Mouse (Mus musculus): ENCODE measurements at regions not wholly inside any gene's neighbourhood (a gene's known extent, or its start where the extent isn't known, plus 50 kb on each side); places are given as distances from the start of the nearest gene placed in this dataset.

DNA sequence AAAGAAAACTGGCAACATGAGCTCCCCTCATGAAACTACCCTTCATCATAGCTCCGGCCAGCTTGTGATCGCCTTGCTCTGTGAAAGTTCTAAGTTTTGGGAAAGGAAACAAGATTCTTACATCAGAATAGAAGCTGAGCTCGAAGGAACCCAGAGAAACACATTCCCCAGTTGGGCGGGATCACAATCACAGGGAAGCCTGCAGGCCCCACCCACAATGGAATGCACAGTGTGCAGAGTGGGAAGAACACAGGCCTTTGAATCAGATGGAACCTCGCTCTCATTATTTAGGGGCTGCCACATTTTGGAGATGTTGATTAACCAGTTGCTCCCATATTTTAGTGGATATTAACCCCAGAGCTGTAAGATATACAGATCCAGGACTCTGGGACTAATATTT lies 234.9 kb downstream of the Sox2 start:
- DNase-seq, result peak; percentile 49

DNA sequence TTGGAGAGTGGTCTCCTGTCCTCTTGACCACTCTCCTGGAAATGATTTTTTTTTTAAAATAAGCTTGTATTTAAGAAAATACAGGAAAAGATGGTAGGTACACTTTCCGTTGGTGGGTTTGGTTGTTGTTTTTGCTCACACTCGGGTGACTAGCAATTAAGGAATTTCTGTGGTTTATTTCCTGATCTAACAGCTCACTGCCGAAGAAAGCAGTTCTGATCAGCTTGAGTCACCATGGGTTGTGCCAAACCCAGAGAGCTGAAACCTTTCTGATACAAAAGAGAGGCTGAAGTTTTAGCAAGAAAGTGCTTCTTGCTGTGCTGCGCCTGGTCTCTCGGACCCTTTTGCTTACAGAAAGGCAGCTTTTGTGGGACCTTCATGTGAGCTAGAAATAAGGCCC lies 243.2 kb downstream of the Sox2 start:
- DNase-seq, result no peak

DNA sequence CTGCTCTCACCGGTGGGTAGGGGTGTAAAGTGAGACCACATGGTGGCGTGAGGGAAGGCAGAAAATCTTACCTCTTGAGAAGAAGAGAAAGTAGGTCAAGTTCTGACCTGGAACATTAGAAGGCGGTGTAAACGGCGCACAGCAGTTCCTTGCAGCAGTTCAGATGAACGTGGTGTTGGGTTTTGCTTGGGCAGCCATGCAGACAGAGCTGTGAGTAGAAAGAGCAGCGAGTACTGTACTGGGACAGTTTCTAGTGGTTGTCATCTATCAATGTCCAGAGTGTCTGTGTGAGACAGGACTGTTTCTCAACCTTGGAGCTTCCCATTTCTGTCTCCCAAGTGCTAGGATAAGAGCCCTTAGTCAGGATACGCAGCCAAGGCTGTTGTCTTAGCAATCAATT lies 252.9 kb downstream of the Sox2 start:
- DNase-seq, result no peak

DNA sequence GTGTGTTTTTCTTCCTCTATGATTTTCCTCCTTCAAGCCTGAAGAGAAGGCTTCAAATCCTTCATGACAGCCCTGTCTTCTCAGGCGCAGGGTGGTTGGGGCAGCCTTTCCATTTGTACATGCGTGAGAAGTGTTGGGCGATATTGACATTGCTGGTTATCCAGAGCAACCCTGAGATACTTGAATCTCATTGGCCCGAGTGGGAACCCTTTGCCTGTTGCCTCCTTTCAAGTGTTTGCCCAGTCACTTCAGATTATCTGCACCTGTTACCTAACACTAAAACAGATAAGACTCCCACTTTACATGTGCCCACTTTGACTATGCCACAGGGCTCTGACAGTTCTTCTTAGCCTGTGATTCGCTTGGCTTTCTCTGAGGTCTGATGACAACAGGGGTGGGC lies 258.3 kb downstream of the Sox2 start:
- peak; percentile 73 for DNase-seq

DNA sequence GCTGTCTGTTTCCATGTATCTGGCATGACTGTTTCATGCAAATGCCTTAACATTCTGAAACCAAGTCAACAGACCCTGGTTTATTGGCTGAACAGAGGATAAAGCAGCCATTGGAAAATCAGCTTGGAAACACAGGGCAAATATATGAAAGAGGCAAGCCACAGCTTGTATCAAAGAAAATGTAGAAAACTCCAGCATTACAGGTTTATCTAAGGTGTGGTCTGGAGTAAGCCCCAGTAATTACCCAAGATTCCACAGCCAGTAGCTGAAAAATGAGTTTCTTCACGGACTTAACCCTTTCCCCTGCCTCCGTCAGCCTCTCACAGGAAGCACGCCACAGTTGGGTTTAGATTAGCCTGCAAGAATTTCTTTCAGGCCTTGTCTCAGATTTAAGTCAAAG lies 259.1 kb downstream of the Sox2 start:
- no peak for DNase-seq

DNA sequence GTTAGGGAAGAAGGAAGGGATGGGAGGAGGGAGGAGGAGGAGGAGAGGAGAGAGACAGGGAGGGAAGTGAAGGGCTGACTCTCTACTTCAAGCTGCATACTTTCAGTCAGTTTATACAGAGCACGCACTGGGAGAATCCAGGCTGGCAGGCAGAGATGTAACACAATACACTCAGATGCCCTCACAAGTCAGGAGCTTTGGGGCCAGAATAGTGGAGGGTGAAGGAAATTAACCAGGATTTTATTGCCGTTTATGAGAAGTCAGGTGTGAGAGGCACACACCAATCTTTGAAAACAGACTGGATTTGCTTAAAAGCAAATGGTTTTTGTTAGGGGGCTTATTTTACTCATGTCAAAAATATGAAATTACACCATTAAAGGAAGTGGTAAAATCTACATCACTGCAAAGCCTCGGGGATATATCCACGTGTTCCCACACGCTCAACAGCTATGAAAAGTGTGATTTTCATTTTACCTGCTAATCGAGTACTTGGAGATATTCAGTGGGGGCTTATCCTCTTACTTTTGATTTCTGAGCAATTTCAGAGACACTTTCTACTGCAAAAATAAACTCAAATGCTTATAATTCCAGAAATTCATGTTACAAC lies 268.2 kb downstream of the Sox2 start:
- DNase-seq, result no peak

DNA sequence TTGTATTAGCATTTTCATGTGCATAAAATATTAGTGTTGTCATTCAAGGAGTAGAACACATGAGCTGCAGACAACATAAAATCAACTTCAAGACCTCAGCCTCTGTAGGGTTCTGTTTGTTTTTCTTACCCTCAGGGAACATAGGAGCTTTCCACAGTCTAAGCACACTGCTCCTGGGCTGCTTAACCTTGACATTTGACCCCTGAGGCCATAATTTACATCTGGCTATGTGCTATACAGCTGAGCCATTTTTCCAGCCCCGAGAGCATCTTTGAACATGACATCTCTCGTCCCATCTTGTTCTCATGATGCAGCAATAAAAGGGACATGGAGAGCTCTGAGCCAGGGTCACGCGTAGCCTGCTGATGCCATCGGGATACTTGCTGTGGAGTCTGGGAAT lies 270.3 kb downstream of the Sox2 start:
- DNase-seq, result no peak

DNA sequence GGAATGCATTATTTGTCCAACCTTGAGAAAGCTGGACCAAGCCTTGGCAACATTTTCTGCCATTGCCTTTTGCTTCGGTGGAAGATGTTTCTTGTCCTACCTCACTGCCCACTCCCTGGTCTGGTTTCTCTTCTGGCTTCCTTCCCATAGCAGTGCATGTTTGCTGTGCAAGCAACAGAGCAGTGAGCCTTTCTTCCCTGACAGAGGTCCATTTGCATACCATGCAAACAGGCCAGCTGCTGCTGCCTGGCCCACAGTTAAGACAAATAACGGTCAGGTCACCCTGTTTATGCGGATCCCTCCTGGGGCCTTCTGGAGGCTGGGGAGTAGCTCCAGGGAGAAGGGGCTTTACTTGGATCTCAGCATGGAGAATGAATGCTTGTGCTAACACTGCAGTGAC lies 299.7 kb downstream of the Sox2 start:
- DNase-seq, result peak; percentile 1

DNA sequence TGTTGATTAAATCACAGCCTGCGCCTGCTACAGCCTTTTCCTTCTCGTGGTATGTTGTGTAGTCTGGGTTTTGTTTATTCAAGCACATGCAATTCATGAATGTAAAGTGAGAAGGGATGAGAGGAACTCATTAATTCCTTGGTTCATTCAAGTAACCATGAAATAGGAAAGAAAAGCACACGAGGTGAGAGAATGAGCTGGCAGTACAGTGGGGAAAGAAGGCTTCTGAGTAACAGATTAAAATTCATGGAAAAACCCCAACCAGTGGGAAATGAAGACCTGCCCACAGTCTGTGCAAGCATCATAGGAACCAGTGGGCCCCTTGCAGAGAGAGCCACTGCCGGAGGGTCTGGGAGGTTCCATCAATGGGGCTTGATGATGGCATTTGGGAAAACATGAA lies 306.0 kb downstream of the Sox2 start:
- DNase-seq, result no peak

DNA sequence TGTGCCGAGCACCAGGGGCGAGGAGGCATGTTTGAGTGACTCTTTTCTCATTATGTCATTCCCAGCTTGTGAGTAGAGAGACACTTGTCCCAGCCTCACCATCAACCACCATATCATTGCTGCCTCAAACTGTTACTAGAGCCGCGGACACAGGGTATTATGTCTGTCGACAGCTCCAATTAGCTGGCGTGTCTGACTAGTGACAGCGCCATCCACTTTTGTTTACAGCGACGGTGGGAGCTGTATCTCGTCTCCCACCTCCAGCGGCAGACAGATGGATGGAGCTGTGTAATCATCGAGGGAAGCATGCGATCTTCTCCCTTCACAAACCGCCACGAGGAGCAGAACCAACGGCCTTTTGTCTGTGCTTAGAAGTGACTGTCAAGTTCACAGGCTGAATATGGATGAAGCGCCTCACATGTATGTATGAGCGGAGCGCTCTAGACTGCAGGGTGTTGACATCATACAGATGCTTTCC lies 308.9 kb downstream of the Sox2 start:
- DNase-seq, result no peak

DNA sequence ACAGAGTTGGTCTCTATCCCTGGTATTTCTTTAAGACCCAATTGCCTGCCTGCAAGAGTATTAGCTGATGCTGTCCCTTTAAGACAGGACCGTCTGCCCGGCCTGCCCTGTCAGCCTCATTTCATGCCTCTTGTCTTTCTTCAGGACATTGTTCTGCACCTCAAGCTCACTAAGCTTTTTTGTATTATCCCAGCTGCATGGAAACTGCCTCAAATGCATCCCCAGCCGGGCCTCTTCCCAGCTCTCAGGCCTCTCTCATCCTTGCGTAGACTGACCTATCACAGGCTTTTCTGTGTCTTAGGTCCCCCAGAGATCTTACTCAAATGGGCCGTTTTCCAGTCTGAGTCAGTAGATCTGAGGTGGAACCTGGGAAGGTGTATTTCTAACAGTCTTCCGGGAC lies 316.2 kb downstream of the Sox2 start:
- no peak for DNase-seq

DNA sequence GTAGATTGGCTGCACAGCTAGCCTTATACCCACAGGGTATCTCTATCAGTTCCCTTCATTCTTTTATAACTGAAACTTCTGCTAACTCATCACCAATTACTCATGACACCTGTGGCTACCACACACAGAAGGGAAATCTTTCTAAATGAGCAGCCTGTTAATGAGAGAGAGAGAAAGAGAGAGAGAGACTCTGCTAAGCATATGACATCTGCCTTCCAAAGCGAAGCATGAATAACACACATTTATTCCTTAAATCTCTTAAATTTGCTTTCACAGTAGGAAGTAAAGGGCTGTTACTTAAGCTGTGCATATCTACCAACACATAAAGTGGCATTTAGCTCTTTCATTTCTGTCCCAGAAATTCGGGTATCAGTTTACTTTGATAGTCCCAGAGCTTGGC lies 317.7 kb downstream of the Sox2 start:
- no peak for DNase-seq

DNA sequence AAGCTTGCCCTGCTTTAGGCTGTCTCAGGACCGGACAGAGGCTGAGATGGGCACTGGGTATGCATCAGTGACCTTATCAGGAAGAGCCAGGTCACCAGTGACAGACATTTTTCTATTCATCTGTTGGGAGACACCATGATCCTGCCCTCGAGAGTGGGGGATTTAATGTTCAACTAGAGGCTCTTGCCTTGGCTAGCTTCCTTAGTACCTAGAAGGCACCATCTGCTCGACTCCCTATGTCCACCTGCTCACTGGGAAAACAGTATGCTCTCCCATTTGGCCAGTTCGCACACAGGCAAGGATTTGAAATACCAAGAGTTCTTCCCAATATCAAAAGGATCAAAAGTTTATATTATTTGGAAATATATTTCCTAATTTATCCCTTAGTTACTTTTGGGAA lies 321.3 kb downstream of the Sox2 start:
- DNase-seq, result no peak

DNA sequence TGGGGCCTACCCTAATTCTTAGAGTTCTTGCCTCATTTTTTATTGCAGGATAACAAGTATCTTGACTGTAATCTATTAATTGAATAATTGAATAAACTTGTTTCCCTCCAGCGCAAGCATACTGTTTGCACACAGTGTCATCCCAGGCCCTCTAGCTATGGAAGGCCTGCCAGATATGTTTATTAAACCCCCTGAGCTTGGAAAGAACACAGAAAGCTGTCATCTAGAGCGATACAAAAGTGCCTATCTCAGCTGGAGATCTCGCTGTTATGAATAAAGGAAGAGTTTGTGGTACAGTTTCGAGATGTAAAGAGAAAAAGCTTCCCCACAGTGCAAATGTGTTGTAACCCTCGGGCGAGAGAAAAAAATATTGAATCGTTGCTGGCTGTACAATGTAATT lies 324.2 kb downstream of the Sox2 start:
- no peak for DNase-seq
